Mouse (Mus musculus) megakaryocyte, embryonic 14.5 days (primary cell): ENCODE data around the gene Anapc7.

Source experiments
- FLI1 ChIP-seq: IDR thresholded peaks from 2 replicates; pipeline ENCODE4 v1.6.1; 2012; ENCODE audit warnings: low read length, inconsistent platforms, mixed read lengths
- GATA1 ChIP-seq: IDR thresholded peaks from 3 replicates; pipeline ENCODE4 v1.6.1; 2012; ENCODE audit warnings: mixed read lengths, low read length, inconsistent platforms, borderline replicate concordance

GRCm38 (mm10) chr5:122454883-122455282 lies 33.4 kb downstream of the Anapc7 start:
- no peak for TF ChIP-seq GATA1
- no peak for TF ChIP-seq FLI1
